Mouse (Mus musculus) neutrophil, adult 83 days (primary cell): ENCODE results near the gene Olfr1444. TPM values are rescaled to one million over a fixed set of nuclear protein-coding genes. Genes with fewer than 3 reads are reported as not detected.

Experiments
- total RNA-seq, 2 experiments: library from RNA; stranded (reverse); gene quantifications; one replicate each; pipeline ENCODE4 v1.2.4; 2023

Olfr1444 gene
- not detected for total RNA-seq

GRCm38 (mm10) chr19:12856983-12857382 lies at the start of gene Olfr1444:
TSS of gene Olfr1444 (plus strand) at chr19:12857283.

GRCm38 (mm10) chr19:12846382-12846781 lies 10.7 kb upstream of the Olfr1444 start, which contains the start of gene Gm5244:
TSS of gene Gm5244 (plus strand) at chr19:12846682.

DNA sequence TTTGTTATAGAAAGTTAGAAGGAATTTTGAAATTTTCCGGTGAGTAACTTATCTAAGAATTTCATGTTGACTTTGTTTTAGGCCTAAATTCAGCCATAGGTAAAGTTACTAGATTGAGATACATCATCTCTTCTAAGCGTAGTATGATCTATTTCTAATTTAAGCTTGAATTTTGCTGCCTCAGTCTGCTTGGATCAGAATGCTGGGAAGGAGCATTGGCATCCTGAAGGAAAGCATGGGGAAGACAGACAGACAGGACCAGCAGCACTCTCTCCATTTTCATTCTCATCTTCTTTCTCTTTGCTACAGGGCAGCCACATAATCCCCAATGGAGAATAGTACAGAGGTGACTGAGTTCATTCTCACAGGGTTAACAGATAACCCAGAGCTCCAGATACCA lies 26.5 kb downstream of the Olfr1444 start, which contains the start of gene Olfr1445:
Gene Olfr1445, plus strand, starts transcription at position 301 of the 400 bp plus-strand sequence.

GRCm38 (mm10) chr19:12893424-12893823 lies 36.3 kb downstream of the Olfr1444 start, which contains the start of gene Olfr1446:
TSS of gene Olfr1446 (minus strand) at chr19:12893524.

DNA sequence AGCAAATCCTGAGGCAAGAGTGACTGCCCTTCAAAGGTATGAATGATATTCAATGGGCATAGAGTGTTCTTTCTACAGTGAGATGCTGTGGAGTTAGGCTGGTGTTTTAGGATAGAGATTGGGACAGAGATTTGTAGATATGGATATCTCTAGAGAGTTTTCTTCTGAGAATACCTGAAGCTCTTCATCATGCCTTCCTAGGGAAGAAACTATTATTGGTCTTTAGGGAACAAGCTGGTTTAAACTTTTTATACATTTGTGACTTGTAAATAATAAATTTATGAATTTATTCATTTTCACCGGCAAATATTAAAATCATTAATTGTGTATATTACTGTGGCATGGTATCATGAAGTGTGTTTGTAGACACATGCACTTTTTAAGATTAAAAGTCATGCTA lies 46.6 kb downstream of the Olfr1444 start, which contains the start of gene Olfr1447:
Gene Olfr1447, minus strand, starts transcription at position 101 of the 400 bp plus-strand sequence.

Other genes with a start within 250 kb of the Olfr1444 start
- not detected for gene Glyat, start 224.0 kb upstream of the Olfr1444 start, total RNA-seq
- not detected for gene Olfr1442, start 186.8 kb upstream of the Olfr1444 start, total RNA-seq
- not detected for gene Olfr1443, start 179.2 kb upstream of the Olfr1444 start, total RNA-seq
- not detected for gene Keg1, start 161.5 kb upstream of the Olfr1444 start, total RNA-seq
- 1 to 10 TPM; 1.3 to 1.9 TPM for gene Cntf, start 91.7 kb upstream of the Olfr1444 start, total RNA-seq
- gene Zfp91, start 61.2 kb upstream of the Olfr1444 start, total RNA-seq, result 10 to 100 TPM; 44.8 to 46.9 TPM
- gene Lpxn, start 61.1 kb upstream of the Olfr1444 start, total RNA-seq, result 1 to 10 TPM; 7.3 to 8.4 TPM
- not detected for gene Gm5244, start 10.6 kb upstream of the Olfr1444 start, total RNA-seq
- gene Olfr1445, start 26.6 kb downstream of the Olfr1444 start, total RNA-seq, result not detected
- gene Olfr1446, start 36.2 kb downstream of the Olfr1444 start, total RNA-seq, result not detected
- gene Olfr1447, start 46.5 kb downstream of the Olfr1444 start, total RNA-seq, result not detected
- gene Olfr1448, start 67.1 kb downstream of the Olfr1444 start, total RNA-seq, result not detected
- not detected for gene Olfr1449, start 73.6 kb downstream of the Olfr1444 start, total RNA-seq
- gene Olfr1450, start 93.0 kb downstream of the Olfr1444 start, total RNA-seq, result not detected
- not detected for gene Olfr1451, start 137.7 kb downstream of the Olfr1444 start, total RNA-seq
- gene Olfr1453, start 171.0 kb downstream of the Olfr1444 start, total RNA-seq, result not detected
- gene Olfr1454, start 203.3 kb downstream of the Olfr1444 start, total RNA-seq, result not detected
- gene Olfr1457, start 240.6 kb downstream of the Olfr1444 start, total RNA-seq, result not detected
- gene Olfr1458, start 249.5 kb downstream of the Olfr1444 start, total RNA-seq, result not detected